Mouse (Mus musculus): ENCODE measurements around the gene Tm2d3.

The Tm2d3 gene

DNA sequence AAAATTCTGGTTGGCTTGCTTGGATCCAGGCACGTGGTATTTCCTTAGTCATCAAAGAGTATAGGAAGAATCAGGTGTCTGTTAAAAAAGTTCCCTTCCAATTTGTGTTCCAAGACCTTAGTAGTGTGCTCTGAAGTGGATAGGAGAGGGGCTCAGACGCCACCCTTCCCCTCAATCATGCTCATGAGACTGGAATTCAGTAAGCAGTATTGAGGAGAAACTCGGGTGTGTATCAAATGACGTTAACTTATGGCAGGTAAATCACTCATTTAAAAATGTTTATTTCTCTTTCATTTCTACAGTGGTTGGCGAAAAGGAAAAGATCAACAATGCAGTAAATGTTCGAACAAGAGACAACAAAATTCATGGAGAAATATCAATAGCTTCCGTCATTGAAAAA, at the start of gene Tm2d3:
TSS of gene Tm2d3 (plus strand) at position 301 of the 400 bp plus-strand sequence.
- no peak for DNase-seq (ENCODE audit: inconsistent age in 2 of 2, low spot score in 1 of 2)

DNA sequence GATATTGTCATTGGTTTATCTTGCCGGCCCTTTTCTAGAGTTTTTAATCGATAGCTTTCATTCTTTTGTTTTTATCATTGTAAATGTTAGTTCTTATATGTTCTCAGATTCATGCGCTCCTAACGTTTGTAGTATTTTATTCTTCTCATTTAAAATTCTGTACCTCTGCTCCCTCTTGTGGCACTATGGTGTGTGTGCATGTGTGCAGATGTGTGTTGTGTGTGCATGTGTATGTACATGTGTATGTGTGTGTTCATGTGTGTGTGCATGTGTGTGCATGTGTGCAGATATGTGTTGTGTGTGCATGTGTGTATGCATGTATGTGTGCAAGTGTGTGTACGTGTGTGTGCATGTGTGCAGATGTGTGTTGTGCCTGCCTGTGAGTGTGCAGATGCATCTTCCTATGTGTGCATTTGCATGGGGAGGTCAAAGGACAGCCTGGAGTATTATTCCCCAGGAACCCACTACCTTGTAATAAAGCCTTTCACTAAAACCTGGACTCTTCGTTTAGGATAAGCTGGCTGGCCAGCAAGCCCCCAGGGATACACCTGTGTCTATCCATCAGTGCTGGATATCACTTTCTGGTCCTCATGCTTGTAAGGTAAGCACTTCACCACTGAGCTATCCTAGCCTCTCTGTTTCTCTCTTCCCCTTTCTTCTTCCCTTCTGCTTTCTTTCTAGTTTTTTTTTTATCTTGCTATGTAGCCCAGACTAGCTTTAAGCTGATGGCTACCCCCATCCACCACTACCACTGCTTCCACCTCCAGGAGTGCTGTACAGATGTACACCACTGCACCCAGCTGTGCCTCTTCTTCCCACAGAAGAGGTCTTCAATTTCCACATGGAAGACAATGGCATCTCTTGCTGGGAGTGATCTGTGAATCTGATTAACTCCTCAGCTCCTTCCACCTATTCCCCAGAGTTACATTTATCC, 48.3 kb upstream of the Tm2d3 start:
- no peak for DNase-seq (ENCODE audit: inconsistent age in 2 of 2, low spot score in 1 of 2)

DNA sequence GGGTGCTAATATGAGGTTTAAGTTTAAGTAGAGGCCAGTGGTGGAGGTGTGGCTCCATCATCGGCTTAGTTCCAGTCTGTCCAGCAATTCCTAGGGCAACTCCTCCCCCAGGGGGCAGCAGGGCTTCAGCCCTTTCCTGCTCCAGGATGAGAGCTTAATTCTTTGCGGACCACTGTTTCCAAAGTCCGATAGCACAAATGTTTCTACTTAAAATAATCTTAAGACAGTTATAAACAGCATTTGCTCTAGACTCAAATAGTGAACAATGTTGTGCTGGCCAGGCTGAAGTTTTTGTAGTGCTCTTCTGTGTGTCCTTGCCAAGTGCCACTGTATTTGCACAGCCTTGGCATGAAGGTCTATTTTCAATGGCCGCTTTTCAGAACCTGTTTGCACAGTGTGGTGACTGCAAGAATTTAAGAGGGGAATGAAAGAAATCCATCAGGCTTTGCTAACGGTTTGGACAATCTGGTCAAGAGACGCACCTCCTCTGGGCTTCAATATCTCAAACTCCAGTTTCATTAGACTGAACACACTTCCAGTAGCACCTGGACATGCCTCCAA, 47.0 kb upstream of the Tm2d3 start:
- peak in 1 of 2 experiments; percentile 10 for DNase-seq (ENCODE audit: inconsistent age in 2 of 2, low spot score in 1 of 2)

DNA sequence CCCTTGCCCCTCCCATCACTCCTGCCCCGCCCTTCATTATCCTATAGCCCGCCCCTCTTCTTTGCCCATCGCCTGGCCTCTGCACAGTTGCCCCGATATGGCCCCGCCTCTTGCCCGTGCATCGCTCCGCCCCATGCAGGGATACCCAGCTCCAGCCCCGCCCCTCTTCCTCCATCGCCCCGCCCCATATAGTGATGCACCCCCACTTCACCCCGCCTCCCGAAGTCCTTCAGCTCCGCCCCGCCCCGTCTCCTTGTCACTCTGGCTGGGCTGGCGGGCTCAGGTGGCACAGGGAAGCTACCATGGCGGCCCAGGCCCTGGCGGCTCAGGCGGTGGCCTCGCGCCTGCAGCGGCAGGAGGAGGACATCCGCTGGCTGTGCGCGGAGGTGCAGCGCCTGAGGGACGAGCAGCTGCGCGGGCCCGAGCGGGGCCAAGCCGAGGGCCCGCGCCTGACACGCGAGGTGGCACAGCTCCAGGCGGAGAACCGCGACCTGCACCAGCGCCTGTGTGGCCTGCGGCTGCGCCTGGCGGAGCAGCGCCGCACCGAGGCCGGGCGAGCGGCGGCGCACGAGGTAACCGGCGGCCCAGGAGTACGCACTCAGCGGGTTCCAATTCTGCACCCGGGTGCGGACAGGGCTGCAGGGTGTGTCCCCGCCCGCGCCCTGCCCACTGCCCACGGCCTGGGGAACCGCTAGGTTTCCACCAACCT, 46.2 kb upstream of the Tm2d3 start, which contains the start of gene Tarsl2:
TSS of gene Tarsl2 (plus strand) at position 256 of the 709 bp plus-strand sequence.
- DNase-seq (ENCODE audit: inconsistent age in 2 of 2, low spot score in 1 of 2): peak; percentile 98 to 100

DNA sequence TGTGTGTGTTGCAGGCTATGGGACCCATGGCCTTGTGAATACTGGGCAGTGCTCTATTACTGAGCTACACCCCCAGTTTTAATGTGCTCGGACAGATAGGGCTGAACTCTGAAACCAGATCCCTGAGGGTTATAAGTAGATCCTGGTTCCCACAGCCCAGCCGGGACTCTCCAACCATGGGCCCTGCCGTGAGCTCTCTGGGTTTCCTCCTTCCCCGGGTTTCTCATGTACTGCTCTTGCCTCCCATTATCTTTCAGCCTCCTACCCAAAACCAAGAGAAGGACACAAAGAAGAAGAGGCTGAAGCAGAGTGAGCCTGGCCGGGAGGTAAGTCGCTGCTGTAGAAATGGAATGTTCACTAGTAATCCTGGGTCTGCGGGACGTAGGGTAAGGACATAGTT, 45.0 kb upstream of the Tm2d3 start:
- no peak for DNase-seq (ENCODE audit: inconsistent age in 2 of 2, low spot score in 1 of 2)

DNA sequence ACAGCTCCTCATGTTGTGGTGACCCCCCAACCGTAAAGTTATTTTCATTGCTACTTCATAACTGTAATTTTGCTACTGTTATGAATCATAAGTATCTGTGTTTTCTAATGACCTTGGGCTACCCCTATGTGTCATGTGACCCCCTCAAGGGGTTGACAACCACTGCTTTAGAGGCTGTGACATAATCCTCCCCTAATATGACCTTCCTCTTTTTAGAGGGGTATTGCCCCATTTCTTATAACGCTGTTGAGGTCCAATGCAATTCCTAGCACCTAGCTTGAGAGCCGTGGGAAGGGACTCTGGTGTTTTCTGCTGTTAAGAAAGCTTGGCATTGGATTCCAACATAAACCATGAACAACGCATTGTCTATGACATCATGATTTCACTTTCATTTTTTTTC, 40.3 kb upstream of the Tm2d3 start:
- DNase-seq (ENCODE audit: inconsistent age in 2 of 2, low spot score in 1 of 2): no peak

DNA sequence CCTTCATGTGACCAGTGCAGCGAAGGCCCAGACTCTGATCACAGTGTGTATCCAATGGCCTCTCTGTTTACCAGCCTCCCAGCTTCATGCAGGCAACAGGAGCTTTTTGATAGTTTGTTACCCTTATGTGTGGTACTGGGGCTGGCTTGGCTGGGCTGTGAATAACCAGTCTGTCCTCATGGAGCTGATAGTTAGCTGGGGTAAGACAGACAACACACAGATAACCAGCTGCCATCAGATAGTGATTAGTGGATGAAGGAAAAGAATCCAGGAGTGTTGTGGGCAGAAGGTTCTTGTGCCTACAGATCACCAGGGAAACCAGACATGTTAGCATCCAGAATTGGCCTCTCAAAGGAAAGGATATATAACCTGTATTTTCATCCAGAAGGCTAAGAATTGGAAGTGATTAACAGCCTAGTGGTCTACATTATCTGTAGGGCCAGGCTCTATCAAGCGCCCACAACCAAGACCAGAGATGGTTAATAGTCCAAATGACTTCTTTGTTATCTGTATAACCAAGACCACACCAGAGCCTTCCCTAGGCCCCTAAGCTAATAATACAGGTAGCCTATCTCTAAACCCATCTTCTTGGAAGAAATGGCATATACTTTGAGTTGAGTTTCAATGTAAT, 33.4 kb upstream of the Tm2d3 start:
- no peak for DNase-seq (ENCODE audit: inconsistent age in 2 of 2, low spot score in 1 of 2)

DNA sequence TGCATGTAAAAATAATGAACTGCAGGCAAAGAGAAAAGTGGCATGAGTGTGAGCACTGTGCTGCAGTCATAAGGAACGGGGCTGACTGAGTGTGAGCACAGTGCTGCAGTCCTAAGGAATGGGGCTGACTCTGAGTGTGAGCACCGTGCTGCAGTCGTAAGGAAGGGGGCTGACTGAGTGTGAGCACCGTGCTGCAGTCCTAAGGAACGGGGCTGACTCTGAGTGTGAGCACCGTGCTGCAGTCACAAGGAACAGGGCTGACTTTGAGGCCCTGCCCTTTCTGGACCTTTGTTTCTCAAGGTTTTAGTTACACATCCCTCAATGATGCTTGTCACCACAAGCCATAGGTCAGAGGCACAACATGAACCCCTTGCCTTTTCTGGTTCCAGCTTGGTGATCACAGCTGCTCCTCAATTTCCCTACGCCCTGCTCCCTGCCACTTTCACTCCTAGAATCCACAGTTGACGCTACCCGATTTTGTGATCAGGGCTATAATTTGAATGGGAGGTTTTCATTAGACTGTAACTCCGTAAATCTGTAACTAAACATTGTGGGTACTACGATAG, 27.7 kb upstream of the Tm2d3 start:
- DNase-seq (ENCODE audit: inconsistent age in 2 of 2, low spot score in 1 of 2): no peak

DNA sequence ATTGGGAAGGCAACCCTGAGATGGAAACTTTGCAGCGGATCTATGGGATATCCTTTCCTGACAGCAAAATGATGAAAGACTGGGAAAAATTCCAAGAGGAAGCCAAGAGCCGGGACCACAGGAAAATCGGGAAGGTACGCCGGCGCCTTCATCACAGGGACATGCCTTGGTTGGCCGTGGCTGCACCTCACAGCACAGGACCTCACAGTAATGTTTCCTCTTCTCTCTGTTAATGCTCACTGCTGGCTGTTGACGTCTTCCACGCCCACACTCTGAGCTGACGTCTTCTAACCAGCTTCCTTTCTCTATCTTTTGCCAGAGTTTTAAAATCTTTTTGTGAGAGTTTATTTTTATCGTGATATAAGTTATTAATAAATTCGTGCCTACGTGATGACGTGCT, 27.1 kb upstream of the Tm2d3 start:
- DNase-seq (ENCODE audit: inconsistent age in 2 of 2, low spot score in 1 of 2): peak; percentile 13 to 32

DNA sequence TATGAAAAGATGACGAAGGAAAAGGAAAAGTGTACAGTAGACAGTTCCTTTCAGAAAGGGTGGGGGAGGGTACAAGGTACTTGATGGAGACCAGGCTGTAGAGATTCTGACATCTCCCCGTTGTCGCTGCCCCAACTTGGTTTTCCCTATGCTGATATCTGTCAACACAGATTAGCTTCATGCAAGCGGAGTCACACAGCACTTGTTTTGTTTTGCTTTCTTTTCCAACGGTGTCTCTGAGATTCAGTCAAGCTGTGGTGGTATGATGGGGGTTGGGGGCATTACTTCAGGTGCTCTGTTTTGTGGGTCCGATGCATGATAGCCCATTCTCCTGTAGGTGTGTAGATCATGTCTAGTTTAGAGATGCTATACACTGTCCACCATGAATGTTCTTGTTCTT, 23.5 kb upstream of the Tm2d3 start:
- DNase-seq (ENCODE audit: inconsistent age in 2 of 2, low spot score in 1 of 2): no peak

DNA sequence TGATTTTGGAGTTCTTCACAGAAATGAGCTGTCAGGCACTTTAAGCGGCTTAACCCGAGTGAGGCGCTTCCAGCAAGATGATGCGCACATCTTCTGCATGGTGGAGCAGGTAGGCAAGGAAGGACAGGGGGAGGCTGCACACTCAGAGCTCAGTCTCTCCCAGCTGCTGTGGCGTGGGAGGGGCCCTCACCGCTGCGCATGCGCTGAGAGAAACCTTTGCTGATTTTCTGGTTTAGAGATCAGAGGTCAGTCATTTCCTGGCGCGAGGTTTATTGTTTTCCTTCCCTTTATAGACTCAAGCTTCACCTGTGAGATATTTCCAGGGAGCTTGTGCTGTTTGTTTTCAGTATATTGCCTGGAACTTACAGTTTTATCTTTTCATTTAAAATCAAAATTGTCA, 12.9 kb upstream of the Tm2d3 start:
- no peak for DNase-seq (ENCODE audit: inconsistent age in 2 of 2, low spot score in 1 of 2)

DNA sequence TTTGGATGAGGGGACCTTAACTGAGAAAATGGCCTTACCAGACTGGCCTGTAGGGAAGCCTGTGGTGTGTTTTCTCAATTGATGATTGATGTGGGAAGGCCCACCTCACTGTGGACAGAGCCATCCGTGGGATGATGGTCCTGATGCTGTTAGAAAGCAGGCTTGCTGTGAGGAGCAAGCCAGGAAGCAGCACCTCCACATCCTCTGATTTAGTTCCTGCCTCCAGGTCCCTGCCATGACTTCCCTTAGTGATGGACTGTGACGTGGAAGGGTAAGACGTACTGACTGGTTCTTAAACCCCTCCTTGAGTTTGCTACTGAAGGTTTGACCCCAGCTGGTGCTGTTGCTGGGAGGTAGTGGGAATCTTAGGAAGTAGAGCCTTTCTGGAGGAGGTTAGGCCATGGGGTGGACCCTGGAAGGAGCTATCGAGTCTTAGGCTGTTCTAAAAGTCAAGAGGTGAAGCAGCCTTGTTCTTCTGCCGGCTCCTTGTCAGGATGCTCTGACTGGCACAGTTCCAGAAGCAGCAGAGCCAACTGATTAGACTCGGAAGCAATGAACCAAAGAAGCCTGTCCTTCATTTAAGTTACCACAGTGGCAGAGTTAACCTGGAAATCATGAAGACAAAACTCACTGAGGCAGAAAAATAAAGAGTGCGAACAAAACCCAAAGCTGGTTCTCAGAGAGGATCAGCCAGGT, 11.9 kb upstream of the Tm2d3 start:
- no peak for DNase-seq (ENCODE audit: inconsistent age in 2 of 2, low spot score in 1 of 2)

DNA sequence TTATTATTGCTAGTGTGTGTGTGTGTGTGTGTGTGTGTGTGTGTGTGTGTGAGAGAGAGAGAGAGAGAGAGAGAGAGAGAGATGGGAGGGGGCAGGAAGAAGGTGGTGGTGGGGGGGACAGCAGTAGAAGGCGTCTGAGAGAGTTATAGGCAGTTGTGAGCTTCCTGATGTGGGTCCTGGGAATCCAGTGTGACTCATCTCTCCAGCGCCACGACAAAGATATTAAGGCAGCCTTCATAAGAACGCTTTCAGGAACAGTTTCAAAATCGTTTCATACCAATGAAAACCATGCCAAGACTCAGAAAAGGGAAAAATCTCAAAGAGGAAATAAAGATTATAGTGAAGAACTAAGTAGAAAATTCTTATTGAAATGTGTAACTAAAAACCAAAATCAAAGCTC, 9.8 kb upstream of the Tm2d3 start:
- peak in 1 of 2 experiments; percentile 38 for DNase-seq (ENCODE audit: inconsistent age in 2 of 2, low spot score in 1 of 2)

DNA sequence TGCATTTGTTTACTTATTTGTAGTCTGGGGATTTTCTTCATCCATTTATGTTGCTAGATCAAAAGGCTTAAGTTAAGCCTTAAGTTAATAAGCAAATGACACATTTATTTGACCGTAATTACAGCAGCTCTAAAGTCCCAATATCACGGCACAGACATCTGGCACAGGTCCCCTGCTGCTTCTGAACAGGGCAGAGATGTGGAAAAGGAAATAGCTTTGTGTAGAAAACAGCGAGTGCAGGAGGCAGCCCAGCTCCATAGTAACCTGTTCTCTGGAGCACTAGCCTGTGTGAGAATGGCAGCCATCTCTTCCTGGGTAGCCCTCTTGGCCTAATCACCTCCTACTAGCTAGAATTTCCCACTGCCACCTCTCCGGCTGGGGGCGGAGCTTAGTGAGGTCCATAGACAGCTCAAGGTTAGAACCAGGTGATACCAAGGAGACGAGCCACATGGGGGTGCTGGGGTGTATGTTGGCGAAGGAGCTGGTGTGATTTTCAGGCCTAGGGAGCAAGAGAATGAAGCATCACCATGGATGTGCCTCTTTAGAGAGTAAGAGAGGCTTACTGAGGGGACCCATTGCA, 6.6 kb upstream of the Tm2d3 start:
- DNase-seq (ENCODE audit: inconsistent age in 2 of 2, low spot score in 1 of 2): no peak

DNA sequence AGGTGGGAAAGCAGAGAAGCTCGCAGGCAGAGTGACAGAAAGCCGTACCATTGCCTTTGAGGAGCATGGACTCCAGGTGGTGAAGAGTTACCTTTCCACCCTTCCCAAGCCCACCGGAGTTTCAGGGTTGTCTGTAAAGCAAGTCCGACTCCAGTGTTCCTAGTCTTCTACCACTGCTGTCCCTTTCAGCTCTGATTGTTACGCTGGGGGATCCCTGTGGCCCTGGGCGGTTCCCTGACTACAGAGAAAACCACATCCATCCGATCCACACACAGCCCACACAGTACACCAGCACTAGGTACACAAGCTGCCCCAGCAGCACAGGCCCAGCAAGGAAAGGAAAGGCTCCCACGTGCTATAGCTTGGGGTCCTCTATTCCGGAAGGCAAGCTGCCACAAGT, 4.3 kb upstream of the Tm2d3 start:
- no peak for DNase-seq (ENCODE audit: inconsistent age in 2 of 2, low spot score in 1 of 2)

DNA sequence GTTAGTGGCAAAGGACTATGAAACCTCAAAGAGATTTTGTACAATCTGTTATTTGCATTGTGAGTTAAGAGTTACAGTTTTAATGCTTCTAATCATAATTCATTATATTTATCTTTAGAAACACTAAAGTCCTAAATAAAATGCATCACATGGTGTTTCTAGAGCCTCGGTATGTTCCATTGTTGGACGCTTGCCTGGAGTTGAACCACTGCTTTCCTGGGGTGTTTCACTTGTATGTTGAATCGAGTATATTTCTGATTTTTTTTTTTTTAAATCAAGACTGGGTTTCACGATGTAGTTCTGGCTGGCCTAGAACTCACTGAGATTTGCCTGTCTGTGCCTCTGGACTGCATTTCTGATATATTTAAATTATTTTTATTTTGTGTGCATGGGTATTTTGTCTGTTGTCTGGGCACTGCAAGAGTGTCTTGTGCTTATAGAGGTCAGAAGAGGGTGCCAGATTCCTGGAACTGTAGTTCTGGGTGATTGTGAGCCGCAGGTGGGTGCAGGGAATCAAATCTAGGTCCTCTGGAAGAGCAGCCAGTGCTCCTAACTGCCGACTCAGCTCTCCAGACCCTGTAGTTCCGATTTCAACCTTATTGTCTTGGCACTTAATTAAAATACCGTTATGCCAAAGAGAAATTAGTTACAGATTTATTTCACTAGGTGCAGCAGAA, 1.1 kb downstream of the Tm2d3 start:
- no peak for DNase-seq (ENCODE audit: inconsistent age in 2 of 2, low spot score in 1 of 2)

DNA sequence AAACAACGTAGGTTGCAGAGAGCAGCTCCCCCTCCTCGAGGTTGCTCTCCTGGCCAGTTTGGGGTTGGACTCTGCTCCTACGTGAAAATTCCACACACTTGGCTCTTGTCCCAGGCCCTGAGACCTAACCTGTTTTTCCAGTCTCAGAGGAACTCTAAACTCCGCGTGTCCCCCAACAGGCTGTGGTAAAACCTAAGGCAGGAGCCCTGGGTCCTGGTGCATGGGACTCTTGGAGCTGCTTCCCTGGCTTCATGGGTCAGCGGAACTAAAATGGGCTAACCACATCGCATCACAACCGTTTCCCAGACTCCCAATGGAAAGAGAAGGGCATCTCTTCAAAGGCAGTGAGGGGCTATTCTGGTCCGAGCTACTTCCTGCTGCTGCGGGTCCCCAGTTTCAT, 1.9 kb downstream of the Tm2d3 start:
- DNase-seq (ENCODE audit: inconsistent age in 2 of 2, low spot score in 1 of 2): no peak

DNA sequence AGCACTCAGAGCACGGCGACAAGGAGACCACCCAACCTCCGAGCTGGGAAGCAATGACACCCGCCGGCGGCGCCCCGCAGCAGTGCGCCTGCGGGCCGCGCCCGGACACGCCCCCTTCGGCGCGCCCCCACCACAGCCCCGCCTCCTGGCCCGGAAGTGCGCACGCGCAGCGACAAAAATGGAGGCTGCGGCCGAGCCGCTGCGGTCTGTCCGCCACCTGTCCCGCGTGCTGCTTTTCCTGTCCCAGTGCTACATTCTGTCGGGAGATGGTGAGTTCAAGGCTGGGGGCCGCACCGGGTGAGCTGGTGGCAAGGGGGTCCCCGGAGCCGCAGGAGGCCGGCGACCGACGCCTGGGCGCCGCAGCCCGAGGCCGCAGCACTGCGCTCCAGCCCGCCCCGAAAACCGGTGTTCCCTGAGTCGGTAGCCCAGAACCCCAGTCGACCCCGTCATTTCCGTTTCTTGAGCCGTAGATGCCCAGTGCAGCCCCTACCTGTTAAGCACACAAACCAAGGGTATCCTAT, 2.4 kb downstream of the Tm2d3 start:
- DNase-seq (ENCODE audit: inconsistent age in 2 of 2, low spot score in 1 of 2): peak; percentile 90 to 96

DNA sequence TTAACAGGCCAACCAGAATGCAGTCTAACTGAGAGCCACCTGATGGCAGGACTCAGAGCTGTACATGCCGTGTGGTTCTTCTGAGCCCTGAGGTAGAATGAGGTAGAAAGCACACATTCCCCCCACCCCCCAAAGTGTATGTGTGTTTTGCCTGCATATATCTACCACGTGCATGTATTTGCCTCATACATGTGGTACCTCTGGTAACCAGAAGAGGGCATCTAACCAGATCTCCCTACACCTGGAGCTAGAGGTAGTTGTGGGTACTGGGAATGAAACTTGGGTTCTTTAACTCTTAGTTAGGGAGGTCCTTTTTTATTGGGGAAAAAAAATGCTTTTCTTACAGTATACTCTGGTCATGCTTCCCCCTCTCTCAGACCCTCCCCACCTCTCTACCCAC, 5.5 kb downstream of the Tm2d3 start:
- DNase-seq (ENCODE audit: inconsistent age in 2 of 2, low spot score in 1 of 2): peak in 1 of 2 experiments; percentile 47
